Mouse (Mus musculus): Measurements from ENCODE around the gene Timp2.

GRCm38 (mm10) chr11:118266666-118267046, 88.9 kb downstream of the Timp2 start:
- TF ChIP-seq CTCF (IDR thresholded peaks at IDR 0.05; ENCODE audit: low read depth, low read length) (no peak), POLR2A (IDR thresholded peaks at IDR 0.05; ENCODE audit: borderline replicate concordance, low read depth, low read length) (no peak)

All from bone marrow macrophage, adult 2 months (primary cell).